ENCODE assay signal across 20 mouse cellular contexts in the genomic region with DNA sequence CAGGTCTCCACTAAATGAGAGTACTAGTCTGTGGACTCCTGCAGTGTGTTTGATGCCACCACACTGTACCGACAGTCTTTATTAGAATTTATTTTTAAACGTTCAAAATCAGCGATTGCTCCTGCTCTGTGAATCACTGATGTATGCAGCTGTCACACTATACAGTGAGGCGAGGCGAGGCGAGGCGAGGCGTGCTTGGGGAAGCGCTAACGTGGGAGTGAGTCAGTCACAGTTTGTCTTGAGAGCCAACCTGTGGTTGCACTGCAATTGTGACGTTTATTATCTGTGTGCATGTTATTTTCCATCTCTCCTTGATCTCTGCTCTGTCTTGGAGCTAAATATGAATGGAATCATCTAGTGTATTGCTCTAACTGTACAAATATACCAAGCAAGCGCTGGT.
DNase-seq lines count a peak whose midpoint lies in the region; ATAC-seq and TF ChIP-seq lines count a peak whose summit lies in the region.
"Had no signal": no experiment of that assay in that cellular context is flagged by ENCODE, and none has a peak within 500 bp of the region (broad histone marks: within the 10 kb centered on the region; RNA-seq: fewer than 3 reads in every experiment).

No protein-coding gene starts in this region.

- H3K9ac ChIP-seq in forebrain, embryonic 15.5 days (replicated peaks): no peak overlapping the region
- no peak overlapping the region for H3K9ac ChIP-seq in forebrain, embryonic 12.5 days
- H3K9ac ChIP-seq: hindbrain, embryonic 15.5 days; midbrain, embryonic 12.5 days had no signal

- DNase-seq in layer of hippocampus, adult 9-11 months: peak; percentile 25
- DNase-seq in layer of hippocampus, postnatal 14 days (ENCODE audit: low spot score in 2 of 2): no peak
- DNase-seq in adrenal gland, postnatal 25 days: no peak
- no peak for DNase-seq in urinary bladder, postnatal 25 days (ENCODE audit: low spot score)
- DNase-seq: cerebellum, adult 11 months; cerebellum, postnatal 36 days; kidney, adult 11 months; kidney, postnatal 10 days; lung, adult 2 months; lung, postnatal 4 days had no signal

- H3K4me3 ChIP-seq in forebrain, embryonic 15.5 days: no peak overlapping the region
- H3K4me3 ChIP-seq in forebrain, embryonic 12.5 days (replicated peaks): no peak overlapping the region
- H3K4me3 ChIP-seq in cortical plate, adult 2 months (ENCODE audit: insufficient read depth, low read length): no peak overlapping the region
- H3K4me3 ChIP-seq in olfactory bulb, adult 2 months (ENCODE audit: insufficient read depth, low read depth, low read length): no peak overlapping the region
- H3K4me3 ChIP-seq: embryonic facial prominence, embryonic 10.5 days; hindbrain, embryonic 15.5 days; midbrain, embryonic 12.5 days had no signal

- H3K4me2 ChIP-seq in forebrain, embryonic 15.5 days (replicated peaks): no peak overlapping the region
- H3K4me2 ChIP-seq in forebrain, embryonic 12.5 days: no peak overlapping the region
- H3K4me2 ChIP-seq: heart, embryonic 11.5 days; hindbrain, embryonic 15.5 days; midbrain, embryonic 12.5 days had no signal

- no peaks in the 10 kb centered on the region for H3K4me1 ChIP-seq in forebrain, embryonic 15.5 days
- H3K4me1 ChIP-seq in forebrain, embryonic 12.5 days: peaks cover 7% of the 10 kb centered on the region; the same call in 1 of the 2 replicates
- H3K4me1 ChIP-seq in cortical plate, adult 2 months (ENCODE audit: control insufficient read depth, insufficient read depth, low read length): peaks cover 3% of the 10 kb centered on the region; the same call in 1 of the 2 replicates
- peaks cover 8% of the 10 kb centered on the region for H3K4me1 ChIP-seq in olfactory bulb, adult 2 months (ENCODE audit: control insufficient read depth, insufficient read depth, low read length)
- H3K4me1 ChIP-seq: embryonic facial prominence, embryonic 10.5 days; hindbrain, embryonic 15.5 days had no signal

- WGBS in forebrain, embryonic 15.5 days: 86% methylated on average over 12 of the region's 12 CpGs
- 91% methylated on average over 12 of the region's 12 CpGs for WGBS in forebrain, embryonic 12.5 days
- WGBS in olfactory bulb, adult 2 months: 48% methylated on average over 12 of the region's 12 CpGs

- H3K27ac ChIP-seq in forebrain, embryonic 15.5 days (replicated peaks): no peak overlapping the region
- no peak overlapping the region for H3K27ac ChIP-seq in forebrain, embryonic 12.5 days
- 0 out of 2 replicates have a peak overlapping the region, but pooled peaks have one; percentile 21 for H3K27ac ChIP-seq in cortical plate, adult 2 months (ENCODE audit: insufficient read depth, low read length)
- H3K27ac ChIP-seq in olfactory bulb, adult 2 months (ENCODE audit: insufficient read depth, low read depth, low read length): peak overlapping the region; percentile 33
- H3K27ac ChIP-seq: embryonic facial prominence, embryonic 10.5 days; hindbrain, embryonic 15.5 days; midbrain, embryonic 12.5 days had no signal

- 0 out of 2 replicates have a peak, but pooled peaks cover 9% of the 10 kb centered on the region for H3K36me3 ChIP-seq in forebrain, embryonic 15.5 days
- 0 out of 2 replicates have a peak, but pooled peaks cover 3% of the 10 kb centered on the region for H3K36me3 ChIP-seq in forebrain, embryonic 12.5 days (replicated peaks)
- H3K36me3 ChIP-seq: G1E had no signal

- H3K27me3 ChIP-seq in forebrain, embryonic 15.5 days: no peaks in the 10 kb centered on the region
- no peaks in the 10 kb centered on the region for H3K27me3 ChIP-seq in forebrain, embryonic 12.5 days
- H3K27me3 ChIP-seq: hindbrain, embryonic 15.5 days; midbrain, embryonic 12.5 days had no signal

- ATAC-seq in forebrain, embryonic 15.5 days (replicated peaks): 0 out of 2 replicates have a peak, but pooled peaks have one; percentile 43
- ATAC-seq in forebrain, embryonic 12.5 days (ENCODE audit: low FRiP score): no peak
- ATAC-seq: CD4-positive, CD25-positive, alpha-beta regulatory T cell, adult 4 months had no signal

- no peak for TF ChIP-seq POLR2A in cortical plate, adult 2 months (IDR thresholded peaks at IDR 0.05; ENCODE audit: extremely low read depth, insufficient read depth, low read length)
- TF ChIP-seq POLR2A in olfactory bulb, adult 2 months (IDR thresholded peaks at IDR 0.05; ENCODE audit: insufficient read depth, low read depth, low read length): no peak

- no peak for TF ChIP-seq CTCF in cortical plate, adult 2 months (IDR thresholded peaks at IDR 0.05; ENCODE audit: extremely low read depth, insufficient read depth, low read length)
- TF ChIP-seq CTCF in olfactory bulb, adult 2 months (IDR thresholded peaks at IDR 0.05; ENCODE audit: insufficient read depth, low read depth, low read length): no peak

- no peaks in the 10 kb centered on the region for H3K9me3 ChIP-seq in forebrain, embryonic 15.5 days
- H3K9me3 ChIP-seq in forebrain, embryonic 12.5 days: no peaks in the 10 kb centered on the region
- H3K9me3 ChIP-seq: embryonic facial prominence, embryonic 10.5 days; G1E; hindbrain, embryonic 15.5 days; midbrain, embryonic 12.5 days had no signal

Comparison
In these comparisons a context has a peak if more than half of its experiments do, and no peak if none do; other contexts are left out.
1. H3K27ac ChIP-seq: peak in cortical plate, adult 2 months (single experiment) and olfactory bulb, adult 2 months (single experiment); none in forebrain, embryonic 15.5 days (single experiment) and forebrain, embryonic 12.5 days (single experiment).